Comparison of ENCODE assay signal across 27 mouse cellular contexts in the genomic region with DNA sequence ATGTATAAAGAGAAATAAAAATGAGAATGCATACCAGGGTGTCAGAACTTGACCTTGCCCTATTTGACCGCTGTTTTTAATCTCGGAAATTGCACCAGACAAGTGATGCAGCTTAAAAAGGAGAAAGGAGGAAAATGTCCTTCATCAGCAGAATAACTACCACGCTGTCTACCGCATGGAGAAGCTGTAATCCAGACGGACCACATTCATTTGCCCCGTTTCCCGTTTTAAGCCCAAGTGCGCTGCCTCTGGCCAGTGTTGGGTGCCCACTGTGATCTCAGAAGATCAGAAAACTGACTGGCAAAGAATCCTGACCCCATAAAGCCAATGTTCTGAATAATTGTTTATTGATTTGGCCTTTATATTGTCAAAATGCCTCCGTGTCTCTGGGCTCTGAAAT. TPM values are rescaled to one million over a fixed set of nuclear protein-coding genes. Genes with fewer than 3 reads are reported as not detected.
DNase-seq lines count a peak whose midpoint lies in the region; ATAC-seq and TF ChIP-seq lines count a peak whose summit lies in the region.
"Had no signal": no experiment of that assay in that cellular context is flagged by ENCODE, and none has a peak within 500 bp of the region (broad histone marks: within the 10 kb centered on the region; RNA-seq: fewer than 3 reads in every experiment).

No protein-coding gene starts in this region.

- no peak for DNase-seq in liver
- DNase-seq in liver, postnatal 0 days: no peak
- DNase-seq in layer of hippocampus, adult 2 months (ENCODE audit: low spot score in 2 of 2): no peak
- no peak for DNase-seq in urinary bladder, postnatal 4 days (ENCODE audit: low spot score in 2 of 2)
- DNase-seq in spleen, postnatal 10 days (ENCODE audit: low spot score in 2 of 2): no peak
- DNase-seq: adrenal gland, adult 2 months; adrenal gland, postnatal 14 days; cerebellum, adult 11 months; cerebellum, adult 2 months; cerebellum, adult 9-11 months; cerebellum, postnatal 25 days; forebrain, postnatal 0 days; gastrocnemius, adult 2 months; gastrocnemius, postnatal 14 days; heart, adult 2 months had no signal

- H3K27ac ChIP-seq in liver, embryonic 15.5 days (replicated peaks): 0 out of 2 replicates have a peak overlapping the region, but pooled peaks have one; percentile 29
- H3K27ac ChIP-seq in bone marrow, adult 2 months (ENCODE audit: control insufficient read depth, insufficient read depth, low read depth, low read length, poor library complexity): peak overlapping the region; percentile 88
- peak overlapping the region; percentile 95 for H3K27ac ChIP-seq in bone marrow macrophage, adult 2 months (ENCODE audit: insufficient read depth, low read depth, low read length)
- H3K27ac ChIP-seq in liver, postnatal 0 days (ENCODE audit: low read depth): peak overlapping the region; percentile 75
- H3K27ac ChIP-seq in layer of hippocampus, adult 2 months: no peak overlapping the region
- H3K27ac ChIP-seq: embryonic facial prominence, embryonic 12.5 days; embryonic facial prominence, embryonic 15.5 days; gastrocnemius, adult 2 months; heart, adult 2 months; heart, embryonic 10.5 days; hindbrain, embryonic 12.5 days; hindbrain, embryonic 15.5 days had no signal

- no peaks in the 10 kb centered on the region for H3K4me1 ChIP-seq in liver, embryonic 15.5 days (replicated peaks)
- H3K4me1 ChIP-seq in bone marrow, adult 2 months (ENCODE audit: control insufficient read depth, insufficient read depth, low read length): peaks cover 8% of the 10 kb centered on the region; the same call in 1 of the 2 replicates
- H3K4me1 ChIP-seq in bone marrow macrophage, adult 2 months (ENCODE audit: control insufficient read depth, insufficient read depth, low read length): peaks cover 39% of the 10 kb centered on the region
- H3K4me1 ChIP-seq in liver, postnatal 0 days (ENCODE audit: insufficient read depth): no peaks in the 10 kb centered on the region; the same call in 1 of the 2 replicates
- H3K4me1 ChIP-seq: embryonic facial prominence, embryonic 12.5 days; embryonic facial prominence, embryonic 15.5 days; hindbrain, embryonic 12.5 days; hindbrain, embryonic 15.5 days had no signal

- H3K4me3 ChIP-seq in liver, embryonic 15.5 days (replicated peaks): no peak overlapping the region
- no peak overlapping the region for H3K4me3 ChIP-seq in bone marrow, adult 2 months (replicated peaks; ENCODE audit: control insufficient read depth, low read depth, low read length)
- H3K4me3 ChIP-seq in bone marrow macrophage, adult 2 months (ENCODE audit: insufficient read depth, low read length): peak overlapping the region; percentile 32
- no peak overlapping the region for H3K4me3 ChIP-seq in liver, postnatal 0 days (ENCODE audit: low read depth, low read length)
- H3K4me3 ChIP-seq in layer of hippocampus, adult 2 months: no peak overlapping the region
- H3K4me3 ChIP-seq: embryonic facial prominence, embryonic 12.5 days; embryonic facial prominence, embryonic 15.5 days; gastrocnemius, adult 2 months; heart, adult 2 months; heart, embryonic 10.5 days; hindbrain, embryonic 12.5 days; hindbrain, embryonic 15.5 days had no signal

- TF ChIP-seq EP300 in liver, postnatal 0 days (IDR thresholded peaks at IDR 0.05; ENCODE audit: low read depth): no peak

- no peaks in the 10 kb centered on the region for H3K36me3 ChIP-seq in liver, embryonic 15.5 days (replicated peaks)
- no peaks in the 10 kb centered on the region for H3K36me3 ChIP-seq in liver, postnatal 0 days (replicated peaks; ENCODE audit: insufficient read depth, low read length)
- H3K36me3 ChIP-seq: embryonic facial prominence, embryonic 12.5 days; embryonic facial prominence, embryonic 15.5 days; heart, embryonic 10.5 days; hindbrain, embryonic 12.5 days; hindbrain, embryonic 15.5 days had no signal

- H3K9me3 ChIP-seq in liver, embryonic 15.5 days (replicated peaks): no peaks in the 10 kb centered on the region
- no peaks in the 10 kb centered on the region for H3K9me3 ChIP-seq in liver, postnatal 0 days (ENCODE audit: low read length)
- H3K9me3 ChIP-seq: embryonic facial prominence, embryonic 12.5 days; embryonic facial prominence, embryonic 15.5 days; heart, embryonic 10.5 days; hindbrain, embryonic 12.5 days; hindbrain, embryonic 15.5 days had no signal

- no peak overlapping the region for H3K9ac ChIP-seq in liver, embryonic 15.5 days
- H3K9ac ChIP-seq in liver, postnatal 0 days (replicated peaks): no peak overlapping the region
- H3K9ac ChIP-seq: embryonic facial prominence, embryonic 12.5 days; embryonic facial prominence, embryonic 15.5 days; forebrain, postnatal 0 days; hindbrain, embryonic 12.5 days; hindbrain, embryonic 15.5 days had no signal

- ATAC-seq in liver, embryonic 15.5 days (ENCODE audit: insufficient read depth): no peak
- 0 out of 2 replicates have a peak, but pooled peaks have one; percentile 14 for ATAC-seq in liver, postnatal 0 days
- ATAC-seq: CD4-positive, CD25-positive, alpha-beta regulatory T cell, adult 4 months; forebrain, embryonic 14.5 days; forebrain, postnatal 0 days had no signal

- 66% methylated on average over 9 of the region's 9 CpGs for WGBS in liver, embryonic 15.5 days (ENCODE audit: insufficient replicate concordance)
- WGBS in bone marrow, adult 2 months: 43% methylated on average over 9 of the region's 9 CpGs
- 66% methylated on average over 9 of the region's 9 CpGs for WGBS in liver, postnatal 0 days (ENCODE audit: insufficient replicate concordance)

- H3K27me3 ChIP-seq in liver, embryonic 15.5 days: no peaks in the 10 kb centered on the region; the same call in 1 of the 2 replicates
- no peaks in the 10 kb centered on the region for H3K27me3 ChIP-seq in liver, postnatal 0 days (ENCODE audit: insufficient read depth, low read length)
- H3K27me3 ChIP-seq: embryonic facial prominence, embryonic 12.5 days; embryonic facial prominence, embryonic 15.5 days; hindbrain, embryonic 12.5 days; hindbrain, embryonic 15.5 days had no signal

- TF ChIP-seq POLR2A in bone marrow, adult 2 months (IDR thresholded peaks at IDR 0.05; ENCODE audit: borderline replicate concordance, control insufficient read depth, low read depth, low read length): no peak
- TF ChIP-seq POLR2A in bone marrow macrophage, adult 2 months (IDR thresholded peaks at IDR 0.05; ENCODE audit: borderline replicate concordance, low read depth, low read length): no peak

- TF ChIP-seq CTCF in bone marrow, adult 2 months (IDR thresholded peaks at IDR 0.05; ENCODE audit: control insufficient read depth, insufficient read depth, low read length): no peak
- TF ChIP-seq CTCF in bone marrow macrophage, adult 2 months (IDR thresholded peaks at IDR 0.05; ENCODE audit: low read depth, low read length): 0 out of 2 replicates have a peak, but pooled peaks have one; percentile 5
- no peak for TF ChIP-seq CTCF in liver, postnatal 0 days (IDR thresholded peaks at IDR 0.05; ENCODE audit: low read depth)
- no peak for TF ChIP-seq CTCF in layer of hippocampus, adult 2 months (conservative IDR thresholded peaks at IDR 0.05)

- no peak overlapping the region for H3K4me2 ChIP-seq in liver, embryonic 15.5 days
- peak overlapping the region; percentile 26; the same call in 1 of the 2 replicates for H3K4me2 ChIP-seq in liver, postnatal 0 days (ENCODE audit: low read depth, low read length)
- H3K4me2 ChIP-seq: embryonic facial prominence, embryonic 12.5 days; embryonic facial prominence, embryonic 15.5 days; hindbrain, embryonic 12.5 days; hindbrain, embryonic 15.5 days had no signal

RNA-seq across cellular contexts. Expression of gene Gpr65, which starts 2.7 kb away (rescaled TPM):
- 2.7 and 3.3 TPM in 2 replicates for polyA plus RNA-seq in liver, embryonic 15.5 days (2015; fragmentation: Nextera tagmentation; extraction: Ambion mirVana)
- 7.7 and 14.1 TPM in 2 replicates for polyA plus RNA-seq in bone marrow, adult 2 months (2011; ENCODE audit: insufficient read depth, insufficient read length, low replicate concordance, missing spikeins)
- polyA plus RNA-seq in bone marrow macrophage, adult 2 months (2012; ENCODE audit: insufficient read depth, insufficient read length, missing spikeins): 120 and 122 TPM in 2 replicates
- 4.1 and 5.1 TPM in 2 replicates for polyA plus RNA-seq in liver, postnatal 0 days (2015; fragmentation: Nextera tagmentation; extraction: Ambion mirVana)
- total RNA-seq in layer of hippocampus, adult 2 months (2021): not detected
- total RNA-seq: MEL had no signal
- polyA plus RNA-seq: C2C12 had no signal

RNA-seq across cellular contexts. Expression of gene Galc, which starts 6.4 kb away (rescaled TPM):
- polyA plus RNA-seq in liver, embryonic 15.5 days (2015; fragmentation: Nextera tagmentation; extraction: Ambion mirVana): 2.2 and 2.6 TPM in 2 replicates
- 2.2 and 7.5 TPM in 2 replicates for polyA plus RNA-seq in bone marrow, adult 2 months (2011; ENCODE audit: insufficient read depth, insufficient read length, low replicate concordance, missing spikeins)
- 87.4 and 99.3 TPM in 2 replicates for polyA plus RNA-seq in bone marrow macrophage, adult 2 months (2012; ENCODE audit: insufficient read depth, insufficient read length, missing spikeins)
- 1.8 and 2.2 TPM in 2 replicates for polyA plus RNA-seq in liver, postnatal 0 days (2015; fragmentation: Nextera tagmentation; extraction: Ambion mirVana)
- 10 to 100 TPM; 24.9 to 27.5 TPM for total RNA-seq in layer of hippocampus, adult 2 months (2021)
- total RNA-seq: MEL had no signal

Comparison
In these comparisons a context has a peak if more than half of its experiments do, and no peak if none do; other contexts are left out.
1. RNA of gene Galc, which starts 6.4 kb away (polyA plus RNA-seq): 87.4 to 99.3 TPM in bone marrow macrophage, adult 2 months; 2.2 to 7.5 TPM in bone marrow, adult 2 months, 1.8 to 2.2 TPM in liver, postnatal 0 days and 2.2 to 2.6 TPM in liver, embryonic 15.5 days; every median in the first group is over 10 times any median in the second.